Mouse (Mus musculus): ENCODE data around the gene Ano2. TPM values are rescaled to one million over a fixed set of nuclear protein-coding genes. Genes with fewer than 3 reads are reported as not detected.

Gene Ano2
- total RNA-seq, 2 experiments from 2014 or later: 4.5 to 4.8 TPM

DNA sequence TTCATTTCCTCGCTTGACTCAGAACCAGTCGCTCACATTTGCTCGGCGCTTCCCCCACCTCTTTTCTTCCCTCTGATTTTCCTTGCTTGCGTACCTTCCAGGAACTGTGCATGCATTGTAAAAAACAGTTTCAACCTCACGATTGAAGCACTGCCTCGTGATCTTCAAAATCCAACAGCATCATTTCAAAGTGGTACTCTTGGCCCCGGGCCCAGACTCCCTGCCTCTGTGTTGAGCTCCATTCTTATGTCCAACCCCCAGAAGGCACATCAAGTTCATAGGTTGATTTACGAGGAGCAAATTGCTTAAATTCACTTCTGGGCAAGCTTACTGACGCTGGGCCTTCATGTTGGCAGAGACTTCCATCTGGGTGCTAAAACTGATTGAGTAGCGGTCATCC lies 9.6 kb upstream of the Ano2 start:
- Histone ChIP-seq H3K27ac (no peak overlapping the region), H3K4me3 (no peak overlapping the region)
- TF ChIP-seq CTCF (IDR thresholded peaks at IDR 0.05): no peak
- no peak for DNase-seq (ENCODE audit: extremely low spot score in 1 of 2, low spot score in 2 of 2)
- intact Hi-C loops (cut with DNase I): no loop called here

DNA sequence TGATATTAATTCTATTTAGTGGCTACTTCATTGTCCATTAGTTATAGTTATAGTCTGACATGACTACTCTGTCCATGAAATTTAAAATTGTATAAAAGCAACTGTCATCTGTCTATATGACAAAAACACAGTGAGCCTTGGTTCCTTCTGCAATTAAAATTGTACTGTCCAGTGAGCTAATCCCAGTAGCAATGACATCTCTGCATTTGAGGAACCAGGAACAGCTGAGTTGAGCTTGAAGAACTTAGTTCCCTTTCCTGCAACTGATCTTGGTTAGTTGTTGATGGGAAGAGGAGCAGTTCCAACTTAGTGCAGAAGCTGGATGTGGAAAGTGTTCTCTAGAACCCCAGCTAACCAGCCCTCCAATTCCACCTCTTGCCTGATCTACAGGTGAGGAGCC lies 4.8 kb upstream of the Ano2 start:
- Histone ChIP-seq H3K4me3 (no peak overlapping the region), H3K27ac (no peak overlapping the region)
- intact Hi-C loops (cut with DNase I): no loop called here
- no peak for TF ChIP-seq CTCF (IDR thresholded peaks at IDR 0.05)
- no peak for DNase-seq (ENCODE audit: extremely low spot score in 1 of 2, low spot score in 2 of 2)

DNA sequence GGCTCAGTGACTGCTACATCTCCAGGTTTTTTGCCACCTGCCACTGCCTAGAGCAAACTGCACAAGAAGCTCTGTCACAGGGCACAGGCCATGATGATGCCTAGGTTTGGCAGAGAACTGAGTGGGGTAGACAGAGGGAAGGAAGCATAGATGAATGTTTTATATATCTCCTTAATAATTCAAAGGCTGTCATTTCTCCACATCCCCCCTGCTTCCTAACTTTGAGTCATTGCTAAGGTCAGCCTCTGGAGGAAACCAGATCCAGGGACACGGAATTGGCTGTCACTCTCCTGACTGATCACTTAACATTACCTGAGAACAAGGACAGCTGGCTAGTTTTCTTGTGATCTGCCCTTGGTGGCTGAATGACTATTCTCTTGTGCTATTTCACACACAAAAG lies 2.2 kb upstream of the Ano2 start:
- no peak for TF ChIP-seq CTCF (IDR thresholded peaks at IDR 0.05)
- Histone ChIP-seq H3K27ac (no peak overlapping the region), H3K4me3 (no peak overlapping the region)
- intact Hi-C loops (cut with DNase I): no loop called here
- DNase-seq (ENCODE audit: extremely low spot score in 1 of 2, low spot score in 2 of 2): no peak

DNA sequence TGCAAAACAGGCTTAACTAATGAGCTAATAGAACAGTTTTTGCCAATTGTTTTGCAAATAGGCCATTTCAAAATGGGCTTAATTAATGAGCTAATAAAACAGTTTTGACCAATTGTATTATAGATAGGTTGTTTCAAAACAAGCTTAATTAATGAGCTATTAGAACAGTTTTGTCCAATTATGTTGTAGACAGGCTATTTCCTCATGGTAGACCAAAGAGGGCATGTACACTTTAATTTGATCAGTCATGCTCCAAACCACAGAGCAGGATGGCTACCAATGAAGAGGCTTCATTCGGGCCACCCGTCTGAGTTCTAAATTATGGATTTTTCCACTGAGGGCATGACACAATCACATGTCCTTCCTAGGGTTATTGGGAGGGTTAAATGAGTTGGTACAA lies 10.9 kb downstream of the Ano2 start:
- TF ChIP-seq CTCF (IDR thresholded peaks at IDR 0.05): no peak
- Histone ChIP-seq H3K4me3 (no peak overlapping the region), H3K27ac (no peak overlapping the region)
- intact Hi-C loops (cut with DNase I): no loop called here
- DNase-seq (ENCODE audit: extremely low spot score in 1 of 2, low spot score in 2 of 2): no peak

DNA sequence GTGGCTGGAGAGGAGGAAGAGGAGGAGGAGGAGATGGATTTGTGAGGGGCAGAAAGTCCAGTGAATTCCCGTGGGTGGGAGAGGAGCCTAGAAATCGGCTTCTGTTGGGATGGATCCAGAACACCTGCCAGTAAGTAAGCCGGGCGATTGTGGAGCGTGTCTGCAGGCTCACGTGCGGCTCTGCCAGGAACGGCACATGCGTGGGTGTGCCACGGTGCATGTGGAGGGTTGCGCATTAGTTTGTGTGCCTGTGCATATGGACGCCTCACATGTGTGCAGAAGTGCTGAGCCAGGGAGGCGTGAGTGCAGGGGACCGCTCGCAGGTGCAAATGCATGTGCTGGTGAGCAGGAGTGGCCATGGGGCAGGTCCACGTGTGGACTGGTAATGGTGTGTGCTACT lies 21.0 kb downstream of the Ano2 start:
- Histone ChIP-seq H3K27ac (no peak overlapping the region), H3K4me3 (peak overlapping the region; percentile 7; the same call in 1 of the 2 replicates)
- TF ChIP-seq CTCF (IDR thresholded peaks at IDR 0.05): no peak
- intact Hi-C loops (cut with DNase I): no loop called here
- peak; percentile 43 to 54 for DNase-seq (ENCODE audit: extremely low spot score in 1 of 2, low spot score in 2 of 2)

DNA sequence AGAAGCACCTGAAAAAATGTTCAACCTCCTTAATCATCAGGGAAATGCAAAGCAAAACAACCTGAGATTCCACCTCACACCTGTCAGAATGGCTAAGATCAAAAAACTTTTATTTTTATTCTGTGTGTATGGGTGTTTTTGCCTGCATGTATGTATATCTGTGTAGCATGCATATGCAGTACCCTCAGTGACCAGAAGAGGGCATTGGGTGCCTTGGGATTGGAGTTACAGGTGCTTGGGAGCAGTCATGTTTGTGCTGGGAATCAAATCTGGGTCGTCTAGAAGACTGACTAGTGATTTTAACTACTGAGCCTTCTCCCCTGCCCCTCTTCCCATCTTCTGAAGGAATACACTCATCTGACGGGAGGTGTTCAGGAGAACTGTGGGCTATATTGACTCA lies 36.2 kb downstream of the Ano2 start:
- intact Hi-C loops (cut with DNase I): no loop called here
- no peak for DNase-seq (ENCODE audit: extremely low spot score in 1 of 2, low spot score in 2 of 2)
- Histone ChIP-seq H3K27ac (no peak overlapping the region), H3K4me3 (no peak overlapping the region)
- peak; percentile 22 for TF ChIP-seq CTCF (IDR thresholded peaks at IDR 0.05)

DNA sequence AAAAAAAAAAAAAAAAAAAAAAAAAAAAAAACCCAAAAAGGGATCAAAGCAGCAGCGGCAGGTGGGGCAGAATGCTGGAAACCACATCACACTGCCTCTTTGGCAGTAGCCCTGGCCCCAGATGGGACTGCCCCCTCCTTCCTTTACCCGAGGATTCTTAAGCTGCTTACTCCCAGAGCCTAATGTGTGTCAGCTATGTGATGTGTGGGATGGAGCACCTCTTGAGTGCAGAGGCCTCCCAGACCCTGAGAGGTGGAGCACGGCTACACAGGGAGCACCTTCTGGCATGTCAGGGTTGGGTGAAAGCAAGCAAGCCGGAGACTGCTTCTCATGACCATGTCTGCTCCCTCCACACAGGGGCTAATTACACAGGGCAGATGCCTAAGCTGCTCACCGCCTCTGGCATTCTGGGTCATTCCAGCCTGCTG lies 37.3 kb downstream of the Ano2 start:
- Histone ChIP-seq H3K27ac (no peak overlapping the region), H3K4me3 (no peak overlapping the region)
- TF ChIP-seq CTCF (IDR thresholded peaks at IDR 0.05): no peak
- no peak for DNase-seq (ENCODE audit: extremely low spot score in 1 of 2, low spot score in 2 of 2)
- intact Hi-C loops (cut with DNase I): no loop called here

DNA sequence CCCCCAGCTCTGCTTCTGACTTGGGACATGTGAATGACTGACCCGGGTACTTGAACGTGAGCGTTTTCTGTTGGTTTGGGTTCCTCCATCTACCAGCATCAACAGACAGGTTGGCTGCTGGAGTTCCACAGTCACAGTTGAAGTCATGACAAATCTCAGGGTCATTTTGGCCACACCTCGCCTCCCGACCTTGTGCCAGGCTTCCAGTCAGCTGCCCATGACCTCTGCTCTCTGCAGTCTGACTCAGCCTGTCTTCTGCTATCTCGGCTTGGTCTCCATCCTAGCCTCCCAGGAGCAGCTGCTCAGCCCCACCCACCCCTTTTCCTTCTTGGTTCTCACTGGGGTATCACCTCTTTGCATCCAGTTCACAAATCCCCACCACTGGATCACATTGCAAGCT lies 39.3 kb downstream of the Ano2 start:
- DNase-seq (ENCODE audit: extremely low spot score in 1 of 2, low spot score in 2 of 2): no peak
- no peak for TF ChIP-seq CTCF (IDR thresholded peaks at IDR 0.05)
- H3K27ac ChIP-seq: no peak overlapping the region
- H3K4me3 ChIP-seq: no peak overlapping the region
- intact Hi-C loops (cut with DNase I): no loop called here

DNA sequence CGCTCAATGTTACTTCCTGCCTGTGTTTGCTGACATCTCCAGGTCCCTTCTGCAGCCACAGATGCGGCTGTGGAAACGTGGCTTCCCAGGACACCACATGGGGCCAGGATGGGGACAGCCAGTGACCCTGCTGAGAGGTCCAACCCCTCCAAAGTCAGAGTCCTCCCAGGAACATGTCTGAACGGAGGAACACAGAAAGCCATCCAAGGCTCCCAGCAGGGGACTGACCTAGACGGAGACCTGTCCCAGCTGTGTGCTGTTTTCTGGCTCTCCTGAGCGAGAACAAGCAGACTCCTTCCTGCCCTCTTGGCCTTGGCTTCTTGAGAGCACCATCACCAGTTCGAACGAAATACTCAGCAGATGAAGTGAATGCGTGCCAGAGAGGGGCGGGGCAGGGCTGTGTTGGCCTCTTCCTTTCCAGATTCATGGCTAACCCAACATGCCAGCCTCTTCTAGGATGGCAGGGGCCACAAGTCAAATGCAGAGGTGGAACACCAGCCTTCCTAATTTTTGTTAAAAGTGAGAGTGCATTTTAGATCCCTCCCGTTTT lies 39.8 kb downstream of the Ano2 start:
- no peak overlapping the region for H3K27ac ChIP-seq
- intact Hi-C loops (cut with DNase I): no loop called here
- H3K4me3 ChIP-seq: no peak overlapping the region
- TF ChIP-seq CTCF (IDR thresholded peaks at IDR 0.05): no peak
- DNase-seq (ENCODE audit: extremely low spot score in 1 of 2, low spot score in 2 of 2): no peak

DNA sequence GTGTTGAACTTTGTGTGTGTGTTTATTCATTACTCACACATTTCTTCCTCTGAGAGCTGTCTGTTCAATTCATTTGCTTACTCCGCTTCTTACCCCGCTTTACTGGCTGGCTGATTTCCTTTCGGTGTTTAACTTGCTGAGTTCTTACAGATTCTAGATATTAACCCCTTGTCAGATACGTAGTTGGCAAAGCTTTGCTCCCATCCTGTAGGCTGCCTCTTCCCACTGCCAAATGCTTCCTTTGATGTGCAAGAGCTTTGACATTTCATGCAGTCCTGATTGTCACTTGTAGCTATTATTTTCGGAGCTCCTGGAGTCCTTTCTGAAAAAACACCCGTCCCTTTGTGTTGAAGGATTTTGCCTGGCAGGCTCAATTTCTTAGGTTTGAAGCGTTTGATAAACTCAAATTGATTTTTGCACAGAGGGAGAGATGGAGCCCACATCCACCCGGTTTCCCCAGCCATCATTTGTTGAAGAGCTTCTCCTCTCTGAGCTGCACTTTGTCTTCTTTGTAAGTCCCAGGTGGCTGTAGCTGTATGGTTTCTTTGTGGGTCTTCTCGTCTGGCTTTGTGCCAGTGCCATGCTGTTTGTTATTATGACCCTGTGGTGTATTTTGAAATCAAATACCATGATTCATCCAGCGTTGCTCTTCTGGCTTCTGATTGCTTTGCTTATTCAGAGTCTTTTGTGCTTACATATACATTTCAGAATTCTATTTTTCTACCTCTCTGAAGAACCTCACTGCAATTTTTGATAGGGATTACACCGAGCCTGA lies 47.5 kb downstream of the Ano2 start:
- Histone ChIP-seq H3K4me3 (no peak overlapping the region), H3K27ac (no peak overlapping the region)
- TF ChIP-seq CTCF (IDR thresholded peaks at IDR 0.05): no peak
- DNase-seq (ENCODE audit: extremely low spot score in 1 of 2, low spot score in 2 of 2): no peak
- intact Hi-C loops (cut with DNase I): no loop called here

DNA sequence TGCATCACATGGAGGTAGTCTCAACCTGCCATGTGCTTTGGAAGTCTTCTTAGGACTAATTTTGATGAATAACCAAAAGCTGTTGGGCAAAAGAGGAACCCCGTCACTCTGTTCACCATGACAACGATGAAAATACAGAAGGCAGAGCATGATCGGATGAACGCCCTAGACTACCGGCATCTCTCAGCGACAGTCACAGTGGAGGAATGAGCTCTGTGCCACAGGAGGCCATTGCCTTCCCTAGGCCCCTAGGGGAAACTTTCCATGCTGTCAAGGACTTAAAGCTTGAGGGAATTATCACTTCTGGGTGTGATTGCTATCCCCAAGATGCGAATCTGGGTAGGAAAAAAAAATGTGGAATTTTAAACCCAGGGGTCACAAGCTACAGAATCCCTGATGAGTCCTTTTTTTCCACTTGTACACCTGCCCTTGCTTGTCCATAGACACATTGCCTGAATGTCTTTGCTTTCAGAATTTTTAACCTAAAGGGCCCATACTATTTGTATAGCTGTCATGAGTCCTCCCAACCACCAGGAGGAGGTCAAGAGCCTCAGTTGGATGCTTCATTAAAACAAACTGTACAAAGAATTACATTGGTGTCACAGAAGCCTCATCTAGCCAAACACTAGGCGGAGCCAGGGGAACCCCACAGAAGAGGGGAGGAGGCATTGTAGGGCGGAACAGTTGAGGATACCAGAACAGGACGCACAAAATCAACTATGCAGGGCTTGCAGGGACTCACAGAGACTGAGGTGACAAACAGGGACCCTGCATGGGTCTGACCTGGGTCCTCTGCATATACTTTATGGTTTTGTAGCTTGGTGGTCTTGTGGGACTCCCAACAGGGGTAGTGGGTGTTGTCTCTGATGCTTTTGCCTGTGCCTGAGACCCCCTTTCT lies 53.2 kb downstream of the Ano2 start:
- no peak overlapping the region for H3K4me3 ChIP-seq
- intact Hi-C loops (cut with DNase I): no loop called here
- no peak for DNase-seq (ENCODE audit: extremely low spot score in 1 of 2, low spot score in 2 of 2)
- peak; percentile 21 for TF ChIP-seq CTCF (IDR thresholded peaks at IDR 0.05)
- H3K27ac ChIP-seq: no peak overlapping the region

DNA sequence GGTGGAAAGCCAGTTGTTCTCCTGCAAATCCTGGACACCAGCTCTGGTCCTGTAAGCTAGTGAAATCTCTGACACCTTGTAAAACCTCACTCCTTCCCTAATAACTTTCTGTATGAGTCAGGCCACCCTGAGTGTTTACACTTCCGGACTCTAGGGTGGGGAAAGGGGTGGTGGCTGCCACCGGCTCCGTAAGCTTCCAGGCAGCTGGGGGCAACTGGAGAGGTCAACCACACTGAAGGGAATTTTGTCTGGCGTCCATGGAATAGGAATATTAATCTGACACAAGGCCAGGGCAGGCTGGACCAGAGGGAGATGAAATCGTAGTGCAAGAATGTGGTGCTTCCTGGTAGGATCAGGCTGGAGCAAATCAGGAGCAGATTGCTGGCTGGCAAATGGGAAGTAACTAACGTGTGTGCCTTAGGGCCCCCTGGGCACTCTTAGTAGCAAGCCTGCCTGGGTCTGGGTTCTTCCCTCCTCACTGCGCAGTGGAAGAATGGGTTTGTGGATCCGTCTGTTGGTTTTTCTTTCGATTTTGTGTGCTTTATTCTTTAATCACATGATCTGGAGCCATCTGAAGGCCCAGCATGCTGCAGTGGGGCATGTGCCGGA lies 57.2 kb downstream of the Ano2 start:
- no peak overlapping the region for H3K4me3 ChIP-seq
- TF ChIP-seq CTCF (IDR thresholded peaks at IDR 0.05): no peak
- DNase-seq (ENCODE audit: extremely low spot score in 1 of 2, low spot score in 2 of 2): no peak
- H3K27ac ChIP-seq: no peak overlapping the region
- intact Hi-C loops (cut with DNase I): no loop called here

All from left cerebral cortex, adult 2 months (tissue).